Mouse (Mus musculus) spleen, postnatal 36 days (tissue): ENCODE measurements at regions not wholly inside any gene's neighbourhood (a gene's known extent, or its start where the extent isn't known, plus 50 kb on each side); places are given as distances from the start of the nearest gene placed in this dataset.

ENCODE experiments used
- DNase-seq, 2 experiments: peaks; one replicate each; pipeline ENCODE4 v3.0.0; 2022; ENCODE audit warnings: low spot score in 2 of 2, mixed read lengths in 1 of 2

- DNase-seq, result no peak
Measured at GRCm38 (mm10) chr9:46819808-46820207, 178.7 kb upstream of the Gm4791 start.

- no peak for DNase-seq
Measured at GRCm38 (mm10) chr9:46819376-46819775, 179.2 kb upstream of the Gm4791 start.

- no peak for DNase-seq
Measured at GRCm38 (mm10) chr9:46816126-46816525, 182.4 kb upstream of the Gm4791 start.

GRCm38 (mm10) chr9:46814478-46815241, 183.9 kb upstream of the Gm4791 start:
- no peak for DNase-seq

- no peak for DNase-seq
Measured at GRCm38 (mm10) chr9:46810266-46810665, 188.3 kb upstream of the Gm4791 start.

- no peak for DNase-seq
Measured at GRCm38 (mm10) chr9:46795446-46795845, 203.1 kb upstream of the Gm4791 start.

- no peak for DNase-seq
Measured at GRCm38 (mm10) chr9:46789036-46789435, 209.5 kb upstream of the Gm4791 start.

- DNase-seq, result no peak
Measured at GRCm38 (mm10) chr9:46788456-46788855, 210.1 kb upstream of the Gm4791 start.

- no peak for DNase-seq
Measured at GRCm38 (mm10) chr9:46784355-46784975, 214.1 kb upstream of the Gm4791 start.

GRCm38 (mm10) chr9:46783597-46784354, 214.8 kb upstream of the Gm4791 start:
- DNase-seq, result no peak

- no peak for DNase-seq
Measured at GRCm38 (mm10) chr9:46781681-46782080, 216.9 kb upstream of the Gm4791 start.

- DNase-seq, result no peak
Measured at GRCm38 (mm10) chr9:46778769-46779168, 219.8 kb upstream of the Gm4791 start.

- DNase-seq, result no peak
Measured at GRCm38 (mm10) chr9:46774821-46775220, 223.7 kb upstream of the Gm4791 start.

GRCm38 (mm10) chr9:46760247-46760646, 238.3 kb upstream of the Gm4791 start:
- DNase-seq, result no peak

- DNase-seq, result no peak
Measured at GRCm38 (mm10) chr9:46757005-46757672, 241.4 kb upstream of the Gm4791 start.

- DNase-seq, result no peak
Measured at GRCm38 (mm10) chr9:46751981-46752380, 246.6 kb upstream of the Gm4791 start.

GRCm38 (mm10) chr9:46749441-46749840, 249.1 kb upstream of the Gm4791 start:
- no peak for DNase-seq

- DNase-seq, result no peak
Measured at GRCm38 (mm10) chr9:46746266-46746665, 252.3 kb upstream of the Gm4791 start.

GRCm38 (mm10) chr9:46740496-46740895, 258.0 kb upstream of the Gm4791 start:
- no peak for DNase-seq

- DNase-seq, result no peak
Measured at GRCm38 (mm10) chr9:46739341-46739740, 259.2 kb upstream of the Gm4791 start.

GRCm38 (mm10) chr9:46738634-46739033, 259.9 kb upstream of the Gm4791 start:
- no peak for DNase-seq

GRCm38 (mm10) chr9:46738056-46738455, 260.5 kb upstream of the Gm4791 start:
- DNase-seq, result no peak
